Mouse (Mus musculus) midbrain, embryonic 14.5 days (tissue): ENCODE data around the gene Gdf7. TPM values are rescaled to one million over a fixed set of nuclear protein-coding genes. Genes with fewer than 3 reads are reported as not detected.

Experiments
- ATAC-seq: fragments of 200-750 bp; cut with Nextera tagmentation; 2 replicates; pipeline ENCODE4 v1.8.0; 2017; ENCODE audit warnings: moderate number of reproducible peaks, moderate library complexity; ENCODE audit not compliant: low FRiP score, low TSS enrichment
- DNase-seq: peaks from one replicate; pipeline ENCODE4 v3.0.0-alpha.2; 2015
- H3K27ac ChIP-seq: fragments of 300-500 bp; sonication (generic); replicated peaks from 2 replicates; pipeline ENCODE4 v1.5.1; 2014; ENCODE audit warnings: mild to moderate bottlenecking, low read depth, low read length, moderate library complexity
- H3K27me3 ChIP-seq: fragments of 300-500 bp; sonication (generic); 2 replicates; pipeline ENCODE4 v1.6.1; 2014; ENCODE audit warnings: low read length, control low read depth, mixed read lengths; ENCODE audit not compliant: control insufficient read depth, insufficient read depth
- H3K36me3 ChIP-seq: fragments of 300-500 bp; sonication (generic); 2 replicates; pipeline ENCODE4 v1.6.1; 2014; ENCODE audit warnings: low read length, control low read depth; ENCODE audit not compliant: control insufficient read depth, insufficient read depth
- H3K4me1 ChIP-seq: fragments of 300-500 bp; sonication (generic); 2 replicates; pipeline ENCODE4 v1.6.1; 2014; ENCODE audit warnings: mild to moderate bottlenecking, antibody characterized with exemption, low read length, control low read depth; ENCODE audit not compliant: control insufficient read depth, insufficient read depth
- H3K4me2 ChIP-seq: fragments of 300-500 bp; sonication (generic); 2 replicates; pipeline ENCODE4 v1.6.1; 2014; ENCODE audit warnings: mild to moderate bottlenecking, low read length, moderate library complexity
- H3K4me3 ChIP-seq: fragments of 300-500 bp; sonication (generic); replicated peaks from 2 replicates; pipeline ENCODE4 v1.5.1; 2014; ENCODE audit warnings: low read depth, low read length
- H3K9ac ChIP-seq: fragments of 300-500 bp; sonication (generic); replicated peaks from 2 replicates; pipeline ENCODE4 v1.6.1; 2014; ENCODE audit warnings: mild to moderate bottlenecking, low read length, moderate library complexity
- H3K9me3 ChIP-seq: fragments of 300-500 bp; sonication (generic); 2 replicates; pipeline ENCODE4 v1.6.1; 2016; ENCODE audit warnings: low read length, control low read depth, mixed read lengths; ENCODE audit not compliant: control insufficient read depth
- WGBS: fragments of 180-500 bp; shearing (Covaris S2); extraction: QIAGEN DNeasy Blood & Tissue Kit; methylation state at CpG from one replicate; pipeline ENCODE4 v1.1.7; 2014; 5-methylcytosine and 5-hydroxymethylcytosine counted together
- polyA plus RNA-seq: library from polyadenylated mRNA; unstranded; fragments of >200 nt; fragmentation: Nextera tagmentation; extraction: Ambion mirVana; gene quantifications from 2 replicates; pipeline ENCODE4 v1.2.1, GENCODE M21; 2014

Gdf7 gene
- polyA plus RNA-seq, 1 experiment from 2014 or later, result 0.25 TPM

DNA sequence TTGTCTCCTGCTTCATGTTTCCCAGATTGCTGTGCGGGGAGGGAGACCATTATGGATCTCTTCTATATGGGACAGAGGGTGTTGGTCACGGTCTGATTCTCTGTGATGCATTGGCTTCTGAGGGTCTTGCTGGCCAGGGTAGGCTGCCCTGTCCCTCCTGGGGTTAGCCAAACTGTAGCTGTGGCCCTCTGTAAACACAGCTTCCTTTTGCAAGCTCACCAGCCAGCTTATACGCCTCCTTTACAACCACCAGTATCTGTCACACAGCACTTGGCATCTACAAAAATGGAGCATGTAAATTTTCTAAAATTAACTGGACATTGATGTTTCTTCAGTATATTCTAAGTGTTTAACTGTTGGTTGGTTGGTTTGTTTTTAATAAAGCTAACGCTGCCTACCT, 26.3 kb downstream of the Gdf7 start:
- no peak overlapping the region for H3K9ac ChIP-seq
- H3K9me3 ChIP-seq, result no peaks in the 10 kb centered on the region
- WGBS, result 89% methylated on average over 4 of the region's 4 CpGs
- H3K4me1 ChIP-seq, result no peaks in the 10 kb centered on the region
- H3K27ac ChIP-seq, result no peak overlapping the region
- H3K4me2 ChIP-seq, result no peak overlapping the region
- no peaks in the 10 kb centered on the region for H3K27me3 ChIP-seq
- peaks cover 6% of the 10 kb centered on the region for H3K36me3 ChIP-seq
- no peak for ATAC-seq
- no peak for DNase-seq
- no peak overlapping the region for H3K4me3 ChIP-seq

DNA sequence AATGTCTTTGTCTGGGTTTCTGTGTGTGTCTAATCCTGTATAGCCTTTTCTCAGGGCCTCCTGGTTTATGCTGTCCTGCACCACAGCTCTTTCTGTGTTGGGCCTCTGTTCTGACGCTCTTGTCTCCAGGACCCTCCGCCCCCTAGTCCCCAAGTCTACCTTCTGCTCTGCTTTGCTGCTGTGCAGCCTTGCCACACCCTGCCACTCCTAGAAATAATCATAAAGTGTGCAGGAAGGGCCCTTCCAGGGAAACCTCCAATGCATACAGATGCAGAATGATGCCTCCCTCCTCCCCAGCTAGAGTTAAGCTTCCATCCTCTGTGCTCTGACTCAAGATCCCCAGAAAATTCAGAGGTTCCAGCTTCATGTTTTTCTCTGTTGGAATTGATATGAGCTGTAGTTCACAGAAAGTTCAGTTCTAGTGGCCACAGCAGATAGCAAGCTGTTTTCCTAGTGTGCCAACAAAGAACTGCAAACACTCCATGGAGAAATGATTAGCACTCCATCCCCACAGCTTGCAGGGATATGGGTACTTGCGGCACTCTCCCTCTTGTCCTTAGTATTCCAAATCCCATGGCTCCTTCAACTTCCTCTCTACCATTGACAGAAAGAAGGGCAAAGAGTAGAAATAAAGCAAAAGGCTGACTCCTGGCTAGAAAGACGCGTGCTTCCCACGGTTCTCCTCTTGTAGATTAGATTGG, 28.1 kb downstream of the Gdf7 start:
- peaks cover 4% of the 10 kb centered on the region; the same call in 1 of the 2 replicates for H3K36me3 ChIP-seq
- H3K9me3 ChIP-seq, result no peaks in the 10 kb centered on the region
- H3K4me1 ChIP-seq, result no peaks in the 10 kb centered on the region
- H3K27ac ChIP-seq, result no peak overlapping the region
- no peak for DNase-seq
- H3K4me2 ChIP-seq, result no peak overlapping the region
- no peak for ATAC-seq
- H3K9ac ChIP-seq, result no peak overlapping the region
- H3K4me3 ChIP-seq, result no peak overlapping the region
- 86% methylated on average over 6 of the region's 6 CpGs for WGBS
- no peaks in the 10 kb centered on the region for H3K27me3 ChIP-seq

GRCm38 (mm10) chr12:8271405-8271804, 30.3 kb downstream of the Gdf7 start:
- Histone ChIP-seq H3K36me3 (no peaks in the 10 kb centered on the region), H3K4me3 (no peak overlapping the region), H3K9me3 (no peaks in the 10 kb centered on the region), H3K4me1 (no peaks in the 10 kb centered on the region), H3K9ac (no peak overlapping the region), H3K4me2 (no peak overlapping the region), H3K27me3 (no peaks in the 10 kb centered on the region), H3K27ac (no peak overlapping the region)
- ATAC-seq, result no peak
- no peak for DNase-seq
- WGBS, result 94% methylated on average over 2 of the region's 2 CpGs

DNA sequence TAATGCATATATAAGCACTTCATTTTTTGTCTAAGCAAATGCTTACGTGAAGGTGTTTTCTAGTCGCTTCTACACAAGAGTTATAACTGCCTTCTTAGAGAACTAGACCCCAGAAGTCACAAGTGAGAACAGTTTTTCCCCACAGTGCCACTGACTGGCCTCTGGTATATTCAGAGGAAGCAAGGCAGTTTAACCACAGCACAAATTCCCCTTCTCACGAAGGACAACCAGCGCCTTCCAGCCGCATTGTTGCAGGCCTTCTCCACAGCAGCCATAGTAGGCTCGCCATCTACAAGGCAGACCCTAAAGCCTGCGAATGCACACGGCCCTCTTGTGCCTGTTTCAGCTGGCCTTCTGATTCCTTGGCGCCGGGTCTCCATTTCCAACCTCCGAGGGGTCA, 32.1 kb downstream of the Gdf7 start:
- no peaks in the 10 kb centered on the region for H3K27me3 ChIP-seq
- no peaks in the 10 kb centered on the region for H3K9me3 ChIP-seq
- H3K9ac ChIP-seq, result no peak overlapping the region
- H3K4me2 ChIP-seq, result no peak overlapping the region
- DNase-seq (no peak), ATAC-seq (no peak)
- H3K27ac ChIP-seq, result no peak overlapping the region
- no peaks in the 10 kb centered on the region for H3K4me1 ChIP-seq
- H3K36me3 ChIP-seq, result no peaks in the 10 kb centered on the region
- no peak overlapping the region for H3K4me3 ChIP-seq
- WGBS, result 97% methylated on average over 11 of the region's 11 CpGs

DNA sequence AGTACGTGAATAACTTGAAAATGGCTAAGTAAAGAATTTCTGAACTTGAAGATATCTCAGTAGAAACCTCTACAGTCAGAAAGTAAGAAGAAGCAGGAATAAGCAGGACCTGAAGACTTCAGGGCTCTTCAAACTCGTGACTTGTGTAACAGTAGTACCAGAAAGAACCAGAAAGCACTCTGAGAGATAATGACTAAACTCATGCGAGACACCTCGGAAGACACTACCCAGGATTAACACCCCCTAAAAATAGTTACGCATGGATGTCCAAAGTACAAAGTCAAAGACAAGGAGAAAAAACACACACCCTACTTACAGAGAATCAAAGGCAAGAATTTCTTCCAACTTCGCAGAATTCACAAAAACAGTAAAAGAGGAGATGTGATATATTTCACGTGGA, 35.4 kb downstream of the Gdf7 start:
- Histone ChIP-seq H3K27ac (no peak overlapping the region), H3K4me2 (no peak overlapping the region), H3K4me3 (no peak overlapping the region), H3K27me3 (no peaks in the 10 kb centered on the region), H3K36me3 (no peaks in the 10 kb centered on the region), H3K9me3 (no peaks in the 10 kb centered on the region), H3K4me1 (no peaks in the 10 kb centered on the region), H3K9ac (no peak overlapping the region)
- ATAC-seq (no peak), DNase-seq (no peak)
- WGBS, result 90% methylated on average over 7 of the region's 7 CpGs

DNA sequence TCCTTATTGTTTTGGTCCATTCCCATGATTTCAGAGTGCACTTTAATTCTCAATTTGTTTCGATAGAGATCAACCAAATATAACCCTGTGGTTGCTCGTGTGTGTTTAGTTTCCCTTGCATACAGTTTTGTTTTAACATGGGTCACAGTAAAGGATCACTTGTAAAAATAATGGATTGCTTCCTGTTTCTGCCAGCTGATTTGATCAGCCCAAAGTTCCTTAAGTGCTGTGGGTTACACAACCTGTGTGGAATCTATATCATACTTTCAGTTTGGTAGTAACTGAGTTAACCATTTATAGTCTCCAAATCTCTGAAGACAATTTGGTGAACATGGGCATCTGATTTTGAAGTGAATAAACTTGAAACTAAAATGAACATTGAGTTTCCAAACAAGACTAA, 41.5 kb downstream of the Gdf7 start:
- ATAC-seq, result no peak

More for the DNA sequence above, 41.5 kb downstream of the Gdf7 start:
- no peak overlapping the region for H3K4me3 ChIP-seq
- H3K27me3 ChIP-seq, result no peaks in the 10 kb centered on the region
- H3K4me1 ChIP-seq, result no peaks in the 10 kb centered on the region
- no peak overlapping the region for H3K4me2 ChIP-seq
- 88% methylated on average over 2 of the region's 2 CpGs for WGBS
- no peaks in the 10 kb centered on the region for H3K9me3 ChIP-seq
- DNase-seq, result no peak
- H3K27ac ChIP-seq, result no peak overlapping the region
- H3K36me3 ChIP-seq, result no peaks in the 10 kb centered on the region
- H3K9ac ChIP-seq, result no peak overlapping the region

Other genes with a start within 250 kb of the Gdf7 start
- gene Ldah, start 93.8 kb downstream of the Gdf7 start, polyA plus RNA-seq, result 65.7 and 70.4 TPM in 2 replicates
- 6.7 and 7.0 TPM in 2 replicates for gene Hs1bp3, start 11.5 kb upstream of the Gdf7 start, polyA plus RNA-seq
- gene Rhob, start 198.1 kb upstream of the Gdf7 start, polyA plus RNA-seq, result 111 and 116 TPM in 2 replicates